Mouse (Mus musculus): ENCODE measurements around the gene Fam214a.
A peak's percentile ranks its signal among the peaks of the same experiment; 100 is the strongest.

The Fam214a gene

GRCm38 (mm10) chr9:74929981-74930423 lies 22.7 kb upstream of the Fam214a start:
- H3K36me3 ChIP-seq (ENCODE audit: control insufficient read depth, insufficient read depth, low read length, poor library complexity, severe bottlenecking), result no peaks in the 10 kb centered on the region
- DNase-seq (ENCODE audit: low read depth, low spot score), result no peak
- H3K27me3 ChIP-seq (ENCODE audit: control insufficient read depth, insufficient read depth, low read length, poor library complexity, severe bottlenecking), result no peaks in the 10 kb centered on the region

GRCm38 (mm10) chr9:74930653-74931052 lies 22.0 kb upstream of the Fam214a start:
- no peaks in the 10 kb centered on the region for H3K27me3 ChIP-seq (ENCODE audit: control insufficient read depth, insufficient read depth, low read length, poor library complexity, severe bottlenecking)
- H3K36me3 ChIP-seq (ENCODE audit: control insufficient read depth, insufficient read depth, low read length, poor library complexity, severe bottlenecking), result no peaks in the 10 kb centered on the region
- DNase-seq (ENCODE audit: low read depth, low spot score), result no peak

- DNase-seq (ENCODE audit: low read depth, low spot score), result peak; percentile 49
- no peaks in the 10 kb centered on the region for H3K27me3 ChIP-seq (ENCODE audit: control insufficient read depth, insufficient read depth, low read length, poor library complexity, severe bottlenecking)
- H3K36me3 ChIP-seq (ENCODE audit: control insufficient read depth, insufficient read depth, low read length, poor library complexity, severe bottlenecking), result no peaks in the 10 kb centered on the region
These were observed 17.4 kb upstream of the Fam214a start for GRCm38 (mm10) chr9:74935289-74935688.

GRCm38 (mm10) chr9:74937761-74938160 lies 14.9 kb upstream of the Fam214a start:
- Histone ChIP-seq H3K27me3 (ENCODE audit: control insufficient read depth, insufficient read depth, low read length, poor library complexity, severe bottlenecking) (no peaks in the 10 kb centered on the region), H3K36me3 (ENCODE audit: control insufficient read depth, insufficient read depth, low read length, poor library complexity, severe bottlenecking) (no peaks in the 10 kb centered on the region)
- DNase-seq (ENCODE audit: low read depth, low spot score), result no peak

- no peak for DNase-seq (ENCODE audit: low read depth, low spot score)
- H3K36me3 ChIP-seq (ENCODE audit: control insufficient read depth, insufficient read depth, low read length, poor library complexity, severe bottlenecking), result no peaks in the 10 kb centered on the region
- H3K27me3 ChIP-seq (ENCODE audit: control insufficient read depth, insufficient read depth, low read length, poor library complexity, severe bottlenecking), result no peaks in the 10 kb centered on the region
These were observed 13.8 kb upstream of the Fam214a start for GRCm38 (mm10) chr9:74938670-74939534.

GRCm38 (mm10) chr9:74946713-74947402 lies 5.8 kb upstream of the Fam214a start:
- H3K36me3 ChIP-seq (ENCODE audit: control insufficient read depth, insufficient read depth, low read length, poor library complexity, severe bottlenecking), result no peaks in the 10 kb centered on the region
- no peaks in the 10 kb centered on the region for H3K27me3 ChIP-seq (ENCODE audit: control insufficient read depth, insufficient read depth, low read length, poor library complexity, severe bottlenecking)
- DNase-seq (ENCODE audit: low read depth, low spot score), result no peak

GRCm38 (mm10) chr9:74951491-74951890 lies 1.2 kb upstream of the Fam214a start:
- DNase-seq (ENCODE audit: low read depth, low spot score), result peak; percentile 74

GRCm38 (mm10) chr9:74952106-74952505 lies 578 bp upstream of the Fam214a start:
- DNase-seq (ENCODE audit: low read depth, low spot score), result peak; percentile 73
- Histone ChIP-seq H3K27me3 (ENCODE audit: control insufficient read depth, insufficient read depth, low read length, poor library complexity, severe bottlenecking) (no peaks in the 10 kb centered on the region), H3K36me3 (ENCODE audit: control insufficient read depth, insufficient read depth, low read length, poor library complexity, severe bottlenecking) (peaks cover 2% of the 10 kb centered on the region; the same call in 1 of the 2 replicates)

More at GRCm38 (mm10) chr9:74951491-74951890, 1.2 kb upstream of the Fam214a start:
- Histone ChIP-seq H3K27me3 (ENCODE audit: control insufficient read depth, insufficient read depth, low read length, poor library complexity, severe bottlenecking) (no peaks in the 10 kb centered on the region), H3K36me3 (ENCODE audit: control insufficient read depth, insufficient read depth, low read length, poor library complexity, severe bottlenecking) (peaks cover 2% of the 10 kb centered on the region; the same call in 1 of the 2 replicates)

GRCm38 (mm10) chr9:74953265-74953958 lies 728 bp downstream of the Fam214a start:
- H3K27me3 ChIP-seq (ENCODE audit: control insufficient read depth, insufficient read depth, low read length, poor library complexity, severe bottlenecking), result no peaks in the 10 kb centered on the region
- peak; percentile 79 for DNase-seq (ENCODE audit: low read depth, low spot score)
- H3K36me3 ChIP-seq (ENCODE audit: control insufficient read depth, insufficient read depth, low read length, poor library complexity, severe bottlenecking), result peaks cover 7% of the 10 kb centered on the region; the same call in 1 of the 2 replicates

GRCm38 (mm10) chr9:74953959-74954279 lies 1.2 kb downstream of the Fam214a start:
- DNase-seq (ENCODE audit: low read depth, low spot score), result no peak
- H3K36me3 ChIP-seq (ENCODE audit: control insufficient read depth, insufficient read depth, low read length, poor library complexity, severe bottlenecking), result peaks cover 7% of the 10 kb centered on the region; the same call in 1 of the 2 replicates
- H3K27me3 ChIP-seq (ENCODE audit: control insufficient read depth, insufficient read depth, low read length, poor library complexity, severe bottlenecking), result no peaks in the 10 kb centered on the region

- Histone ChIP-seq H3K36me3 (ENCODE audit: control insufficient read depth, insufficient read depth, low read length, poor library complexity, severe bottlenecking) (peaks cover 7% of the 10 kb centered on the region; the same call in 1 of the 2 replicates), H3K27me3 (ENCODE audit: control insufficient read depth, insufficient read depth, low read length, poor library complexity, severe bottlenecking) (no peaks in the 10 kb centered on the region)
- DNase-seq (ENCODE audit: low read depth, low spot score), result no peak
These were observed 1.7 kb downstream of the Fam214a start for GRCm38 (mm10) chr9:74954387-74954786.

- Histone ChIP-seq H3K36me3 (ENCODE audit: control insufficient read depth, insufficient read depth, low read length, poor library complexity, severe bottlenecking) (peaks cover 15% of the 10 kb centered on the region), H3K27me3 (ENCODE audit: control insufficient read depth, insufficient read depth, low read length, poor library complexity, severe bottlenecking) (no peaks in the 10 kb centered on the region)
- DNase-seq (ENCODE audit: low read depth, low spot score), result no peak
These were observed 7.9 kb downstream of the Fam214a start for GRCm38 (mm10) chr9:74960630-74961029.

GRCm38 (mm10) chr9:74961073-74961575 lies 8.4 kb downstream of the Fam214a start:
- DNase-seq (ENCODE audit: low read depth, low spot score), result no peak
- no peaks in the 10 kb centered on the region for H3K27me3 ChIP-seq (ENCODE audit: control insufficient read depth, insufficient read depth, low read length, poor library complexity, severe bottlenecking)
- H3K36me3 ChIP-seq (ENCODE audit: control insufficient read depth, insufficient read depth, low read length, poor library complexity, severe bottlenecking), result peaks cover 13% of the 10 kb centered on the region

- Histone ChIP-seq H3K27me3 (ENCODE audit: control insufficient read depth, insufficient read depth, low read length, poor library complexity, severe bottlenecking) (no peaks in the 10 kb centered on the region), H3K36me3 (ENCODE audit: control insufficient read depth, insufficient read depth, low read length, poor library complexity, severe bottlenecking) (peaks cover 8% of the 10 kb centered on the region; the same call in 1 of the 2 replicates)
- DNase-seq (ENCODE audit: low read depth, low spot score), result no peak
These were observed 11.3 kb downstream of the Fam214a start for GRCm38 (mm10) chr9:74963953-74964352.

Data from splenic B cell, adult 2 months (primary cell).